Mouse (Mus musculus): Measurements from ENCODE around the gene BC030867. TPM values are rescaled to one million over a fixed set of nuclear protein-coding genes. Genes with fewer than 3 reads are reported as not detected.

BC030867 gene
- total and polyA plus RNA-seq, 3 experiments, result 20.0 to 51.7 (median 36.2) TPM

DNA sequence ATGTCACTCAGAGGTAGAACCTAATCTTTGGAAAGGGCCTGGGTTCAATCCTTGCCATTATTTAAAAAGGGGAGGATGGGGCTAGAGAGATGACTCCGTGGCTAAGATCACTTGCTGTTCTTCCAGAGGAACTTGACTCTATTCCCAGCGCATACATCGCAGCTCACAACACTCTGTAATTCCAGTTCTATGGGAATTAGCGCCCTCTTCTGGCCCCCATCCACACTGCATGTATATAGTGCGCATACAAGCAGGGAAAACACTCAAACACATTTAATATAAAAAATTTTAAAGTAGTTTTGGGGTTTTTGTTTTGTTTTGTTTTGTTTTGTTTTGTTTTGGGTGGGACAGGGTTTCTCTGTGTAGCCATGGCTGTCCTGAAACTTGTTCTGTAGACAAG, 6.8 kb upstream of the BC030867 start:
- Histone ChIP-seq H3K9ac (ENCODE audit: control insufficient read depth, low read depth, low read length, poor library complexity, severe bottlenecking) (no peak overlapping the region), H3K4me3 (ENCODE audit: control insufficient read depth in 1 of 2, insufficient read depth in 1 of 2, low read depth in 2 of 2, low read length in 2 of 2) (no peak overlapping the region), H3K4me1 (ENCODE audit: control insufficient read depth in 1 of 2, insufficient read depth in 2 of 2, low read length in 2 of 2) (peaks cover 0 to 14% of the 10 kb centered on the region in 2 experiments), H3K9me3 (replicated peaks; ENCODE audit: insufficient read depth, low read length) (no peaks in the 10 kb centered on the region), H3K27ac (ENCODE audit: control insufficient read depth, low read depth, low read length) (no peak overlapping the region), H3K36me3 (ENCODE audit: control insufficient read depth in 1 of 2, insufficient read depth in 2 of 2, low read length in 2 of 2) (peaks cover 0 to 11% of the 10 kb centered on the region in 2 experiments; a peak in 2 of 4 replicates), H3K79me2 (ENCODE audit: control insufficient read depth, insufficient read depth, low read length, poor library complexity) (no peaks in the 10 kb centered on the region), H3K27me3 (ENCODE audit: control insufficient read depth in 1 of 2, insufficient read depth in 2 of 2, low read length in 2 of 2) (no peaks in the 10 kb centered on the region)
- peak; percentile 60 for DNase-seq (ENCODE audit: low read depth, low spot score)
- no peak for TF ChIP-seq HCFC1 (IDR thresholded peaks at IDR 0.05; ENCODE audit: low read depth, low read length)
- TF ChIP-seq ZC3H11A (IDR thresholded peaks at IDR 0.05; ENCODE audit: low read depth, low read length), result peak; percentile 34
- TF ChIP-seq RAD21 (IDR thresholded peaks at IDR 0.05; ENCODE audit: low read depth, low read length), result peak; percentile 45
- TF ChIP-seq CTCF (IDR thresholded peaks at IDR 0.05 in 2 of 3, conservative IDR thresholded peaks at IDR 0.05 in 1 of 3; ENCODE audit: control insufficient read depth in 1 of 3, insufficient read depth in 1 of 3, low read depth in 2 of 3, low read length in 3 of 3, poor library complexity in 1 of 3, severe bottlenecking in 1 of 3), result peak; percentile 52 to 64 (median 57)
- TF ChIP-seq SMC3 (IDR thresholded peaks at IDR 0.05; ENCODE audit: low read depth, low read length), result peak; percentile 45

DNA sequence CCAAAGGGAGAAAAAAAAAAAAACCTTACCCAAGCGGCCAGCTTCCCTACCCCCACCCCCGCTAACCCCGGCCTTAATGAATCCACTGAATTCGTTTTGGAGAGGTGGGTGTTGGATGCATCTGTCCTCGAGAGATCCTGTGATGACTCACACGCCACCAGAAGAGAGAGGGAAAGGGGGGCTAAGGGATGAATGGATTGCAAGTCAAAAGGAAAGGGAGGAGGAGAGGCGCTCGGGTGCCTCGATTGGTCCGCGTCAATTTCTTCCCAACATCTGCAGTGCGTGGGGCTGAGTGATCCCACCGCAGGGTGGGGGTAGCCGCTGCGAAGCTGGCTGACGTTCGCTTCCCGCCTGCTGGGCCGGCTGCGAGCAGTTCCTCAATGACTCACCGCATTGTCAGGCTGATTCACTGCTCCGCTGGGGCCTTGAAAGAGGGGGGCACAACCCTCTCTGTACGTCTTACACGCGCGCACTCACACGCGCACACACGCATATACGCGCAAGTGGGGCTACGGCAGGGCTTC, 3.7 kb upstream of the BC030867 start:
- Histone ChIP-seq H3K79me2 (ENCODE audit: control insufficient read depth, insufficient read depth, low read length, poor library complexity) (peaks cover 11% of the 10 kb centered on the region), H3K27me3 (ENCODE audit: control insufficient read depth in 1 of 2, insufficient read depth in 2 of 2, low read length in 2 of 2) (no peaks in the 10 kb centered on the region), H3K4me3 (ENCODE audit: control insufficient read depth in 1 of 2, insufficient read depth in 1 of 2, low read depth in 2 of 2, low read length in 2 of 2) (peak overlapping the region; percentile 48 to 49), H3K4me1 (ENCODE audit: control insufficient read depth in 1 of 2, insufficient read depth in 2 of 2, low read length in 2 of 2) (peaks cover 0 to 22% of the 10 kb centered on the region in 2 experiments), H3K9me3 (replicated peaks; ENCODE audit: insufficient read depth, low read length) (no peaks in the 10 kb centered on the region), H3K27ac (ENCODE audit: control insufficient read depth, low read depth, low read length) (peak overlapping the region; percentile 58), H3K9ac (ENCODE audit: control insufficient read depth, low read depth, low read length, poor library complexity, severe bottlenecking) (peak overlapping the region; percentile 69), H3K36me3 (ENCODE audit: control insufficient read depth in 1 of 2, insufficient read depth in 2 of 2, low read length in 2 of 2) (peaks cover 0 to 19% of the 10 kb centered on the region in 2 experiments; a peak in 2 of 4 replicates)
- peak; percentile 96 for DNase-seq (ENCODE audit: low read depth, low spot score)
- TF ChIP-seq TBP (IDR thresholded peaks at IDR 0.05; ENCODE audit: low read depth, low read length), result peak; percentile 60
- TF ChIP-seq TCF12 (IDR thresholded peaks at IDR 0.05; ENCODE audit: low read depth, low read length), result peak; percentile 9; the same call in 1 of the 2 replicates
- no peak for TF ChIP-seq KAT2A (conservative IDR thresholded peaks at IDR 0.05; ENCODE audit: low read depth, low read length)
- no peak for TF ChIP-seq USF1 (IDR thresholded peaks at IDR 0.05; ENCODE audit: low read depth, low read length)
- TF ChIP-seq UBTF (IDR thresholded peaks at IDR 0.05; ENCODE audit: borderline replicate concordance, insufficient read depth, low read depth, low read length), result peak; percentile 85; the same call in 1 of the 2 replicates
- TF ChIP-seq TAL1 (IDR thresholded peaks at IDR 0.05; ENCODE audit: low read length), result peak; percentile 6; the same call in 1 of the 2 replicates
- no peak for TF ChIP-seq USF2 (IDR thresholded peaks at IDR 0.05; ENCODE audit: borderline replicate concordance in 1 of 2, insufficient read depth in 1 of 2, low read depth in 1 of 2, low read length in 2 of 2)
- no peak for TF ChIP-seq ZC3H11A (IDR thresholded peaks at IDR 0.05; ENCODE audit: low read depth, low read length)
- TF ChIP-seq SIN3A (IDR thresholded peaks at IDR 0.05; ENCODE audit: low read length), result peak; percentile 68
- TF ChIP-seq RAD21 (IDR thresholded peaks at IDR 0.05; ENCODE audit: low read depth, low read length), result no peak
- TF ChIP-seq MYB (IDR thresholded peaks at IDR 0.05; ENCODE audit: low read depth, low read length), result no peak
- TF ChIP-seq EP300 (IDR thresholded peaks at IDR 0.05; ENCODE audit: low read depth in 1 of 2, low read length in 2 of 2), result peak; percentile 51 to 76
- 0 out of 2 replicates have a peak, but pooled peaks have one; percentile 20 for TF ChIP-seq ELF1 (IDR thresholded peaks at IDR 0.05; ENCODE audit: low read depth, low read length)
- TF ChIP-seq E2F4 (IDR thresholded peaks at IDR 0.05; ENCODE audit: borderline replicate concordance, low read depth, low read length), result peak; percentile 91; the same call in 1 of the 2 replicates
- TF ChIP-seq ZNF384 (IDR thresholded peaks at IDR 0.05; ENCODE audit: low read depth, low read length), result peak; percentile 90
- TF ChIP-seq RCOR1 (IDR thresholded peaks at IDR 0.05; ENCODE audit: low read depth, low read length), result 0 out of 2 replicates have a peak, but pooled peaks have one; percentile 36
- TF ChIP-seq JUND (IDR thresholded peaks at IDR 0.05; ENCODE audit: low read depth, low read length), result peak; percentile 91; the same call in 1 of the 2 replicates
- no peak for TF ChIP-seq MEF2A (IDR thresholded peaks at IDR 0.05; ENCODE audit: extremely low read depth, insufficient replicate concordance, low read depth, low read length, poor library complexity, severe bottlenecking)
- peak; percentile 93; the same call in 1 of the 2 replicates for TF ChIP-seq MAZ (IDR thresholded peaks at IDR 0.05; ENCODE audit: low read depth, low read length)
- TF ChIP-seq BHLHE40 (IDR thresholded peaks at IDR 0.05; ENCODE audit: borderline replicate concordance, low read depth, low read length), result no peak
- TF ChIP-seq ZMIZ1 (IDR thresholded peaks at IDR 0.05; ENCODE audit: low read depth, low read length), result no peak
- no peak for TF ChIP-seq CHD2 (IDR thresholded peaks at IDR 0.05; ENCODE audit: low read length)
- TF ChIP-seq GATA1 (IDR thresholded peaks at IDR 0.05; ENCODE audit: low read depth, low read length), result no peak
- TF ChIP-seq ZKSCAN1 (IDR thresholded peaks at IDR 0.05; ENCODE audit: low read depth, low read length), result no peak
- peak; percentile 50; the same call in 1 of the 2 replicates for TF ChIP-seq HCFC1 (IDR thresholded peaks at IDR 0.05; ENCODE audit: low read depth, low read length)
- no peak for TF ChIP-seq CHD1 (IDR thresholded peaks at IDR 0.05; ENCODE audit: low read depth, low read length)
- peak; percentile 69 for TF ChIP-seq MXI1 (IDR thresholded peaks at IDR 0.05; ENCODE audit: low read depth, low read length)
- peak; percentile 92 for TF ChIP-seq MYC (IDR thresholded peaks at IDR 0.05; ENCODE audit: low read depth, low read length)
